Mouse (Mus musculus) layer of hippocampus, postnatal 25 days (tissue): ENCODE results near the gene Prelp. TPM values are rescaled to one million over a fixed set of nuclear protein-coding genes. Genes with fewer than 3 reads are reported as not detected.

Experiments
- DNase-seq, 2 experiments: peaks; one replicate each; pipeline ENCODE4 v3.0.0; 2022; ENCODE audit warnings: mixed read lengths in 2 of 2, low spot score in 1 of 2; ENCODE audit errors: extremely low spot score in 1 of 2
- total RNA-seq, 2 experiments: library from RNA; stranded (reverse); gene quantifications; 2 replicates each; pipeline ENCODE4 v1.2.3; 2021

Gene Prelp
- total RNA-seq, 2 experiments from 2014 or later = 9.2 to 11.2 TPM

GRCm38 (mm10) chr1:133906420-133906819 is 14.8 kb downstream of the Prelp start:
- no peak for DNase-seq

GRCm38 (mm10) chr1:133900825-133901224 is 20.4 kb downstream of the Prelp start:
- no peak for DNase-seq

- DNase-seq = no peak
Measured at GRCm38 (mm10) chr1:133899043-133899542, 22.1 kb downstream of the Prelp start.

- DNase-seq = no peak
Measured at GRCm38 (mm10) chr1:133897293-133897692, 23.9 kb downstream of the Prelp start.

- no peak for DNase-seq
Measured at GRCm38 (mm10) chr1:133891489-133891888, 29.7 kb downstream of the Prelp start.

- DNase-seq = no peak
Measured at GRCm38 (mm10) chr1:133889949-133890598, 31.1 kb downstream of the Prelp start.

- no peak for DNase-seq
Measured at GRCm38 (mm10) chr1:133887538-133888250, 33.5 kb downstream of the Prelp start.

GRCm38 (mm10) chr1:133887044-133887443 is 34.2 kb downstream of the Prelp start:
- DNase-seq = no peak

GRCm38 (mm10) chr1:133886431-133886830 is 34.8 kb downstream of the Prelp start:
- no peak for DNase-seq

GRCm38 (mm10) chr1:133885811-133886210 is 35.4 kb downstream of the Prelp start:
- DNase-seq = no peak

GRCm38 (mm10) chr1:133884746-133885145 is 36.5 kb downstream of the Prelp start:
- DNase-seq = no peak

GRCm38 (mm10) chr1:133884090-133884489 is 37.1 kb downstream of the Prelp start:
- DNase-seq = no peak

GRCm38 (mm10) chr1:133882283-133883217 is 38.7 kb downstream of the Prelp start:
- DNase-seq = no peak

- no peak for DNase-seq
Measured at GRCm38 (mm10) chr1:133881813-133882212, 39.4 kb downstream of the Prelp start.

GRCm38 (mm10) chr1:133878825-133879423 is 42.3 kb downstream of the Prelp start:
- DNase-seq = no peak

GRCm38 (mm10) chr1:133876936-133877335 is 44.3 kb downstream of the Prelp start:
- DNase-seq = no peak

GRCm38 (mm10) chr1:133873086-133873813 is 48.0 kb downstream of the Prelp start:
- no peak for DNase-seq

GRCm38 (mm10) chr1:133871241-133871640 is 50.0 kb downstream of the Prelp start:
- DNase-seq = no peak

- no peak for DNase-seq
Measured at GRCm38 (mm10) chr1:133869221-133869620, 52.0 kb downstream of the Prelp start.
